Mouse (Mus musculus) testis, adult 2 months (tissue): Measurements from ENCODE around the gene Nlrc3.

Experiments used
- CTCF ChIP-seq: fragments of 200-500 bp; IDR thresholded peaks from 2 replicates; pipeline ENCODE4 v1.5.1; 2012; ENCODE audit warnings: low read depth, mild to moderate bottlenecking, inconsistent platforms, low read length, moderate library complexity; ENCODE audit not compliant: control insufficient read depth, insufficient read depth, insufficient replicate concordance
- POLR2A ChIP-seq: fragments of 200-500 bp; IDR thresholded peaks from 2 replicates; pipeline ENCODE4 v1.6.1; 2012; ENCODE audit warnings: low read depth, mild to moderate bottlenecking, inconsistent platforms, low read length, moderate library complexity; ENCODE audit not compliant: control insufficient read depth

DNA sequence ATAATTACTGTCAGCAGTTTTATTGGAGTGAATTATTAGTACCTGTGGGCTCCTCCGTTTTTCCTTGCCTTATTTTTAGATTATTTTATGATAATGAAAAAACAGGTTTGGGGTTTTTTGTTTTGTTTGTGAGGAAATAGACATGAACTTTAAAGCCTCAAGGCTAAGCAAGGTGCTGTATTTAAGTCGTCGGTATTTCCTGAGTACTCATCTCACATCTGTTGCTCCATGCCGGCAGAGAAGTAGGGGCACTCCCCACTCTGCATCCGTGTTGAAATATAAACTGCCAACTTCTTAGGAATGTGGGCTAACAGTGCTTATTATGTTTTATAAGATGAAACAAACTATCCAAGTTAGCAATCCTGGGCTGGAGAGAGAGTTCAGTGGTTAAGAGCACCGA is 80.4 kb downstream of the Nlrc3 start:
- TF ChIP-seq POLR2A (no peak), CTCF (no peak)
